Mouse (Mus musculus) C2C12 (cell line): ENCODE results near the gene Stard3nl.

Experiments
- CTCF ChIP-seq: IDR thresholded peaks from one replicate; pipeline ENCODE4 v1.5.1; 2011; ENCODE audit not compliant: control insufficient read depth, insufficient read depth, insufficient read length
- MAX ChIP-seq: IDR thresholded peaks from one replicate; pipeline ENCODE4 v1.6.1; 2011; ENCODE audit warnings: mild to moderate bottlenecking, control low read depth
- MYOD1 ChIP-seq: IDR thresholded peaks from one replicate; pipeline ENCODE4 v1.6.1; 2011; ENCODE audit warnings: low read depth; ENCODE audit not compliant: control insufficient read depth, insufficient read length
- MYOG ChIP-seq: IDR thresholded peaks from one replicate; pipeline ENCODE4 v1.6.1; 2011; ENCODE audit not compliant: control insufficient read depth, insufficient read length; ENCODE audit errors: extremely low read depth
- USF1 ChIP-seq: IDR thresholded peaks from one replicate; pipeline ENCODE4 v1.6.1; 2011; ENCODE audit warnings: low read depth, mild to moderate bottlenecking, control low read depth, moderate library complexity

- TF ChIP-seq USF1 (no peak), CTCF (no peak), MAX (no peak), MYOG (no peak), MYOD1 (no peak)
Observed at GRCm38 (mm10) chr13:19394798-19395687, 552 bp downstream of the Stard3nl start.
